Mouse (Mus musculus) spleen, postnatal 10 days (tissue): ENCODE measurements around the gene Gcn1l1.
"Not testable (repeated sequence)": the region's sequence is repeated elsewhere in the genome, so short reads cannot be mapped to it uniquely, and the experiment has no call there.

Experiments
- DNase-seq, 2 experiments: peaks; one replicate each; pipeline ENCODE4 v3.0.0; 2021 to 2022; ENCODE audit warnings: low spot score in 2 of 2

Gene Gcn1l1

GRCm38 (mm10) chr5:115559237-115560101, 5.6 kb upstream of the Gcn1l1 start, which contains the start of gene Rplp0:
Rplp0 (plus strand) TSS chr5:115559467.
- peak; percentile 99 to 100 for DNase-seq

DNA sequence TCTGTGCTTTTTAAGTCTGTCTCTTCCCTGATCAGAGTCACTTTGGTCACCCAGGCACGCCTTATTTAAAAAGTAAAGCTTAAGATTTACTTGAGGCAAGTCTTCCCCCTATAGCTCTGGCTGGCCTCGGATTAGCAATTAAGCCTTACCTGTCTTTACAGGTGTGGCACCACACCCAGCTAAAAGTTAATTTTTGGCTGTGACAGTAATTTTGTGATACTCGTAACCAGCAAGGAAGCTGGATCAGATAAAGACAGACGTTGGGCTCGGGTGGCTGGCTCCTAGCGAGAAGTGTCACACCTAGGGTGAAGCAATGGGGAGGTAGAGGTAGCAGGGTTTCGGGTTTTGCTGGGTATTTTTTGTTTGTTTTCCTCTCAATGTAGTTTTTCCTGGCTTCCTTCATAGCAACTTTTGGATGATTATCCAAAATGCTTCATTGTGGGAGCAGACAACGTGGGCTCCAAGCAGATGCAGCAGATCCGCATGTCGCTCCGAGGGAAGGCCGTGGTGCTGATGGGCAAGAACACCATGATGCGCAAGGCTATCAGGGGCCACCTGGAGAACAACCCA, 4.6 kb upstream of the Gcn1l1 start:
- peak in 1 of 2 experiments; percentile 44 for DNase-seq

DNA sequence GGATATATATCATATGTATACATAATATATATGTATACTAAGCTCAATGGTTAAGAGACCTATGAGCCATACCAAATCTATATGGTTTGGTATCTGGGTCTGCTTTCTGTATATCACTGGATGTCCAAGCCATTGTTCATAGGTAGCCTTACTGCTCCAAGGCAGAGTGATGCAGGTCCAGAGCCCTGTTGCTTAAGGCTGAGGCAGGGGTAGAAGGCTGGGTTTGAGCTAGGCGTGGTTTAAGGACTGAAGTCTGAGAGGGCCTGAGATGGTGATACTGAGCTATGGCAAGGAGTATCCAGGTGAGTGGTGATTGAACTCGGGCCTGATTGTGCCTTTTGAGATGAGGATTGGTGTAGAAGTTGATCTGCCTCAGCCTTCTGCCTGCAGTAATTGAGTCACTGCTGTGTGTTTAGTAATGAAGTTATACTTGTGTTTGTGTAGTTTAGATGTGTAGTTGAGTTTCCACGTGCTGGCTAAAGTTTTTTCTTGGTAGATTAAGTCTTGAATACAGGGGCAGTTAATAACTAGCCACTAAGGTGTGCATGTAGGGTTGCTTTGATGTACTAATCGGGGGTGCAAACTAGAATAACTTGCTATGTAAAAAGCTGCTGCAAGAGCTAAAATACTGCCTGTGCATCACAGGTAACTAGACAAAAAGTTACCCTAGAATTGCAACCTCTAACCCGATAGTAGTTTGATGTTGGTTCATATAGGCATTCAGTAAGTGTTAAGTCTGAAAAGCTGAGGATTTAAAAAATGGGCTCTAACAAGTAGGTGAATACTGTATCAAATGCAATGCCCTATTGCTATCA, 1.1 kb upstream of the Gcn1l1 start:
- no peak for DNase-seq

DNA sequence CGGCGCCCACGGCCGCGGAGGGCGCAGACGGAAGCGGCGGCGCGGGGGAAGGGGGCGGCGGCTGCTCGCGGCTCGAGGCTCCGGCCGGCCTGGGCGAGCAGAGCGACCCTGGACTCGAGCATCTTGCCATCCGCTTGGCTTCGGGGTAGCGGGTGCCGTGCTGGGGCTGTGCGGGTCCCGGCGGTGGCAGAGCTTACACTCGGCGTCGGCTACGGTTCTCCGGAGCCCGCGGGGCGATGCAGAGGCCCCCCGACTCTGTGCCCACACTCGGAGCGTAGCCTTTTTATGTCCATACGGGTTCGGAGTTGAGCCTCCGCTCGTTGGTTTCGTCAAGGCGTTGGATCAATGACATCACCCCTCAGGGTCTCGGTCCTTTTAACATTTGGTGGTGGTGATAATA, 349 bp downstream of the Gcn1l1 start:
- no peak for DNase-seq

GRCm38 (mm10) chr5:115568681-115569080, 3.6 kb downstream of the Gcn1l1 start:
- DNase-seq: no peak

- no peak for DNase-seq
These were observed 4.3 kb downstream of the Gcn1l1 start for GRCm38 (mm10) chr5:115569308-115569707.

- no peak for DNase-seq
These were observed 4.7 kb downstream of the Gcn1l1 start for GRCm38 (mm10) chr5:115569721-115570120.

DNA sequence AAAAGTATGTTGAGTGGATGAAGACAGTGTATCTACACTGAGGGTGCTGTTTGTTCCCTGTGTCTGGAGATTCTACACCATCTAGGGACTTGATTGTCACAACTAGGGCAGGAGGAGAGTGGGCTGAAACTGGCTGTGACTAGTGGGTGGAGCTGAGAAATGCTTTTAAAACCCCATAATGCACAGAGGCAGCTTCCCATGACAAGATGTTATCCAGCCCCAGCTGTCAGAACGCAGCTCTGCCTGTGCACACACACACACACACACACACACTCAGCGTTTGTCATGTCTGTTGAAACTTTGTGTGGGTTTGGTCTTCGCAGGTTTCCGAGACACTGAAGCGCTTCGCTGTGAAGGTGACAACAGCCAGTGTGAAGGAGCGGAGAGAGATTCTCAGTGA, 6.0 kb downstream of the Gcn1l1 start:
- no peak for DNase-seq

- no peak for DNase-seq
These were observed 7.9 kb downstream of the Gcn1l1 start for GRCm38 (mm10) chr5:115572679-115573535.

GRCm38 (mm10) chr5:115574992-115575391, 9.9 kb downstream of the Gcn1l1 start:
- DNase-seq: no peak

DNA sequence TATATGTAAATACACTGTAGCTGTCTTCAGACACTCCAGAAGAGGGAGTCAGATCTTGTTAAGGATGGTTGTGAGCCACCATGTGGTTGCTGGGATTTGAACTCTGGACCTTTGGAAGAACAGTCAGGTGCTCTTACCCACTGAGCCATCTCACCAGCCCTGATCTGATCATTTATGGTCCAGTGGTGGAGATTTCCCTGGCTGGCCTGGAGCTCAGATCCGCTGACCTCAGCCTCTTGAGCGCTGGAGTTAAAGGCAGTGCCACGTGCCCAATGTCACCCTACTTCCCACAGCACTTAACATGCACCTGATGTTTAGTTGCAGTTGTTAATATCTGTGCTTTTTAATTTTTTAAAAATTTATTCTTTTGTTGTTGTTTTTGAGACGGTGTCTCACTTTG, 12.6 kb downstream of the Gcn1l1 start:
- DNase-seq: not testable (repeated sequence)

DNA sequence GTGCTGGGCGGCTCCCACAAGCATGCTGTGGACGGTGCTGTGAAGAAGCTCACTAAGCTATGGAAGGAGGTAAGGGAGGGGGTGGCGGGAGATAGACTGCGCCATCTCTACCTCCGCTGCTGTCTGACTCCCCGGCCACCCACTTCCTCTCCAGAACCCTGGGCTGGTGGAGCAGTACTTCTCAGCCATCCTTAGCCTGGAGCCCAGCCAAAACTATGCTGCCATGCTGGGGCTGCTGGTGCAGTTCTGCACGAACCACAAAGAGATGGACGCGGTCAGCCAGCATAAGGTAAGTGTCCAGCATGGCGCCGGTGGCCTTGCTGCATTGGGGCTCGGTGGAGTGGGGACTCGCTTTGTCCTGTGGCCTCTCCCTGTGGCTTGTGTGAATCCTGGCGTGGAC, 13.9 kb downstream of the Gcn1l1 start:
- no peak for DNase-seq

- DNase-seq: no peak
These were observed 14.3 kb downstream of the Gcn1l1 start for GRCm38 (mm10) chr5:115579363-115579762.

DNA sequence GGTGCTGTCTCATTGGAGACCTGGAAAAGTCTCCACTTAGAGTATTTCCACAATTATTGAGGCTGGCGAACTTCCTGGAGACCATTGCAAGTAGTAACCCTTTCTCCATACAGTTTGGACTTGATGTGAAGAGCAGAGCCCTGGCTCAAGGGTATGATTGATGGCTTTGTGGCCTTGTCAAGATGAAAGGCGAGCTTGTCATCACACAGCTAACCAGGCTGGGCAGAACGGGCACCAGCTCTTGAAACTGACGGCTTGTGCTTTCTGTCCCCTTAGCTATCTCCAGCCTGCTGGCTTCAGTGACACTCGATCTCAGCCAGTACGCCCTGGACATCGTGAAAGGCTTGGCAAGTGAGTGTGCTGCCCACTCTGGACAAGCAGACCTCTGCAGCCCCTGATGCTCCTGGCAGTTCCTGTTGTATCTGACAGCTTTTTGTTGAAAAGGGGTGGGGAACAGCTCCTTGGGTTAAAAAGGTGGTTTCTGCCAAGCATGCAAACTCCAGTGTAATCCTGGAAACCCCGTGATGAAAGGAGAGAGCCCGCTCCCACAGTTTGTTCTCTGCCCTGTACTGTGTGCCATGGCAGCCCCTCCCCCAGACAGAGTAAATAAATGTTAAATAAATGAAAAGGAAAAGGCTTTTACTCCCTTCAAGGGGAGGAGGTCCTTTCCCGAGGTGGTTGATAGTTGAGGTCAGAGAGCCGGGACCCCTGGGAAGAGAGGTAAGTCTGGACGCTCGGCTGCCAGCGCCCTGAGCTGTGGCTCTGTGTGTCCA, 15.4 kb downstream of the Gcn1l1 start:
- DNase-seq: no peak

DNA sequence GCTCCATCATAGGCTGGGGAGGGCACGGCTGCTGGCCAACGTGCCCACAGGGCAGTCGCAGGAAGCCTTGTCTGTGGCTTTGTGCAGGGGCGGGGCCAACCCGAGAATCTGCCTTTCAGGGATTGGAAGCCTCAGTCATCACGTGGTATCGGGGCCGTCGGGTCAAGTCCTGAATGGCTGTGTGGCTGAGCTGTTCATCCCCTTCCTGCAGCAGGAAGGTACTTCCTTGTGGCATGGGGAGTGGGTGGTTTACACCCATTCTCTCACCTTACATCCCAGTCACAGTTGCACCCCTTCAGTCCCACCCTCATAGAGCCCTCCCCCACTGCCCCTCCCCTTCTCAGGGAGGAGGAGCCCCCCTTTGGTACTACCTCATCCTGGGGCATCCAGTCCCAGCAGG, 16.6 kb downstream of the Gcn1l1 start:
- no peak for DNase-seq

- DNase-seq: no peak
These were observed 20.6 kb downstream of the Gcn1l1 start for GRCm38 (mm10) chr5:115585616-115586015.

GRCm38 (mm10) chr5:115586166-115586565, 21.1 kb downstream of the Gcn1l1 start:
- no peak for DNase-seq

DNA sequence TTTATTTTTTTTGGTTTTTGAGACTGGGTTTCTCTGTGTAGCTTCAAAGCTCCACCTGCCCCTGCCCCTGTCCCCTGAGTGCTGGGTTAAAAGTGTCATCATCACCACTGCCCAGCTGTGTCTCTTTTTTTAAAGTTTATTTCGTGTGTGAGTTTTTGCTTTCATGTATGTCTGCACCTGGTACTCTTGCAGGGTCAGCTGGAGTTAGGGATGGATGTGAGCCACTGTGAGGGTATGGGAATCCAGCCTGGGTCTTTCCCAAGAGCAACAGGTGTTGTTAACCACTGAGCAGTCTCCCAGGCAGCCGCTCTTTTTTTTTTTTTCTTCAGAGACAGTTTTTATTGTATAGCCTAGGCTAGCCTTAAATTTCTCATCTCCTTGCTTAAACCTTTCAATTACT, 21.7 kb downstream of the Gcn1l1 start:
- DNase-seq: no peak

DNA sequence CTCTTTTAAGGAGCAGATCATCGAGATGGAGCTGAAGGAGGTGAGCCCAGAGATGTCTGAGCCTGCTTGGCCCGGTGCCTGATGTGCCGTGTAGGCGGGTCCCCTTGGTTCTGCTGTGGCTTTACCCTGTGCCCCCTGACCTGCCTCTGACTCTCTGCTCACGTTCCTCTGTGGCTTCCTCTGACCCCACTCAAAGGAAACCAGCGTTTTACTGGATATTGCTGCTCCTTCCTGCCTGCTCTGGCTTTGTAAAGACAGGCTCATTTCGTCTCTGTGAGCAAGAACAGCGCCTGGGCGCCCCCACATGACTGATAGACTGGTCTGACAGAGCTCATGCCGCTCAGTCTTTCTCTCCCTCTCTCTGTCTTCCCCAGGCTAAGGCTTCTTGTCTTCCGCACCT, 26.0 kb downstream of the Gcn1l1 start:
- no peak for DNase-seq

- DNase-seq: no peak
These were observed 26.5 kb downstream of the Gcn1l1 start for GRCm38 (mm10) chr5:115591506-115591905.

DNA sequence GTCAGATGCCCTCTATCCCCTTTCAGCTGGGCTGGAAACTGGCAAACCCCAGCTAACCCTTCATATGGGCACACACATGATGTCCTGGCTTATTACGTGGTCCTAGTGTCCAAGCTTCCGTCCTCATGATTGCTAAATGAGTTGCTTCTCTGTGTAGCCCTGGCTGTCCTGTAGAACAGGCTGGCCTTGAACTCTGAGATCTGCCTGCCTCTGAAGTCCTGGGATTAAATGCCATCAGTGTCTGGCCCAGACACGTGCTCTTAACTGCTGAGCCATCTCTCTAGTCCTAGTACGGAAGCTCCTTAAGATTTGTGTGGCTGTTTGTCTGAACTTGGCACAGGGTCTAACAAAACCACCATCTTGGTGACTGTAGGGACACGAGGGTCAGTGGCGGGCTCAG, 38.5 kb downstream of the Gcn1l1 start:
- no peak for DNase-seq
